Mouse (Mus musculus) cerebellum, postnatal 25 days (tissue): ENCODE data around the gene Alcam.

Experiments
- DNase-seq, 2 experiments: peaks; one replicate each; pipeline ENCODE4 v3.0.0; 2021; ENCODE audit warnings: mixed read lengths in 2 of 2

Alcam gene

GRCm38 (mm10) chr16:52243421-52243973 is 210.4 kb downstream of the Alcam start:
- DNase-seq, result no peak

- no peak for DNase-seq
These were observed 211.7 kb downstream of the Alcam start for GRCm38 (mm10) chr16:52242144-52242543.

- no peak for DNase-seq
These were observed 223.9 kb downstream of the Alcam start for GRCm38 (mm10) chr16:52229930-52230329.

- no peak for DNase-seq
These were observed 224.4 kb downstream of the Alcam start for GRCm38 (mm10) chr16:52229446-52229845.

- no peak for DNase-seq
These were observed 231.0 kb downstream of the Alcam start for GRCm38 (mm10) chr16:52222896-52223295.

GRCm38 (mm10) chr16:52219069-52219468 is 234.8 kb downstream of the Alcam start:
- DNase-seq, result peak in 1 of 2 experiments; percentile 23

- no peak for DNase-seq
These were observed 242.8 kb downstream of the Alcam start for GRCm38 (mm10) chr16:52210844-52211606.

GRCm38 (mm10) chr16:52200107-52200506 is 253.8 kb downstream of the Alcam start:
- no peak for DNase-seq
